Mouse (Mus musculus) testis, adult 2 months (tissue): ENCODE data around the gene Dgkq. TPM values are rescaled to one million over a fixed set of nuclear protein-coding genes. Genes with fewer than 3 reads are reported as not detected.

Experiments
- H3K27ac ChIP-seq: fragments of 200-500 bp; 2 replicates; pipeline ENCODE4 v1.5.1; 2012; ENCODE audit warnings: low read depth, low read length; ENCODE audit not compliant: control insufficient read depth, insufficient read depth
- H3K27me3 ChIP-seq: fragments of 200-500 bp; 2 replicates; pipeline ENCODE4 v1.6.1; 2012; ENCODE audit warnings: mild to moderate bottlenecking, low read length, moderate library complexity; ENCODE audit not compliant: control insufficient read depth, insufficient read depth
- H3K36me3 ChIP-seq: fragments of 200-500 bp; 2 replicates; pipeline ENCODE4 v1.6.1; 2012; ENCODE audit warnings: mild to moderate bottlenecking, low read length; ENCODE audit not compliant: control insufficient read depth, insufficient read depth
- H3K4me1 ChIP-seq: fragments of 200-500 bp; 2 replicates; pipeline ENCODE4 v1.6.1; 2012; ENCODE audit warnings: low read length; ENCODE audit not compliant: control insufficient read depth, insufficient read depth
- H3K4me3 ChIP-seq: fragments of 200-500 bp; 2 replicates; pipeline ENCODE4 v1.5.1; 2012; ENCODE audit warnings: low read depth, mild to moderate bottlenecking, low read length, moderate library complexity, mixed read lengths; ENCODE audit not compliant: control insufficient read depth
- CTCF ChIP-seq: fragments of 200-500 bp; IDR thresholded peaks from 2 replicates; pipeline ENCODE4 v1.5.1; 2012; ENCODE audit warnings: low read depth, mild to moderate bottlenecking, inconsistent platforms, low read length, moderate library complexity; ENCODE audit not compliant: control insufficient read depth, insufficient read depth, insufficient replicate concordance
- POLR2A ChIP-seq: fragments of 200-500 bp; IDR thresholded peaks from 2 replicates; pipeline ENCODE4 v1.6.1; 2012; ENCODE audit warnings: low read depth, mild to moderate bottlenecking, inconsistent platforms, low read length, moderate library complexity; ENCODE audit not compliant: control insufficient read depth
- polyA plus RNA-seq: library from polyadenylated mRNA; depleted of rRNA; stranded (reverse); fragments of >200 nt; gene quantifications from 2 replicates; pipeline ENCODE4 v1.2.3, GENCODE M21; 2012

The Dgkq gene
- polyA plus RNA-seq, 1 experiment: 4.7 TPM

DNA sequence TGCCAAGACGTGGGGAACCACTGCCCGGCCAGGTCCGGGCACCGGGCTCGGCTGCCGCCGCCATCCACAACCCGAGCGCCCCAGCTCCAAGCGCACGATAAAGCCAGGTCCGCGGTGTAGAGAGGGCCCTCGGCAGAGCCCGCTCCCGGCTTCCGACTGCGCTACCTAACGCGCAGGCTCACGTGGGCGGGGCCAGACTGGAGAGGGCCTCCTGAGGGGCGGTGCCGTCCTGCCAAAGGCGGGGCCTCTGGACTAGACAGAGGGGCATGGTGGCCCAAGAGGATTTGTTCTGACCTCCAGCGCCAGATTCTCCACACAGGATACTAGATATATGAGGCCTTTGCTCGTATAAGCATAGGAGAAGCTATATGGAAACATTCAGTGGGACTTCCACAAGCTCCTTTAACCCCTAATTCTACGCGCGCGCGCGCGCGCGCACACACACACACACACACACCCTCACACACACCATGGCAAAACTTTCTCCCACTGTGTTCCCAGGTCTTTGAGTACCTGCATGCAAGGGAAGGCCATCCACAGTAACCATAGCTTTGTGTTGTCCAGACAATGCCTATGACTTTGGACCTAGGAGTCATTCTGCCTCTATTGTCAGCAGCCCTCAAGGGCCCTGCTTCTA lies 8.7 kb downstream of the Dgkq start:
- H3K4me1 ChIP-seq: peaks cover 8% of the 10 kb centered on the region
- TF ChIP-seq POLR2A (peak; percentile 63; the same call in 1 of the 2 replicates), CTCF (no peak)
- no peak overlapping the region for H3K27ac ChIP-seq
- H3K27me3 ChIP-seq: no peaks in the 10 kb centered on the region
- peak overlapping the region; percentile 76 for H3K4me3 ChIP-seq
- no peaks in the 10 kb centered on the region for H3K36me3 ChIP-seq

DNA sequence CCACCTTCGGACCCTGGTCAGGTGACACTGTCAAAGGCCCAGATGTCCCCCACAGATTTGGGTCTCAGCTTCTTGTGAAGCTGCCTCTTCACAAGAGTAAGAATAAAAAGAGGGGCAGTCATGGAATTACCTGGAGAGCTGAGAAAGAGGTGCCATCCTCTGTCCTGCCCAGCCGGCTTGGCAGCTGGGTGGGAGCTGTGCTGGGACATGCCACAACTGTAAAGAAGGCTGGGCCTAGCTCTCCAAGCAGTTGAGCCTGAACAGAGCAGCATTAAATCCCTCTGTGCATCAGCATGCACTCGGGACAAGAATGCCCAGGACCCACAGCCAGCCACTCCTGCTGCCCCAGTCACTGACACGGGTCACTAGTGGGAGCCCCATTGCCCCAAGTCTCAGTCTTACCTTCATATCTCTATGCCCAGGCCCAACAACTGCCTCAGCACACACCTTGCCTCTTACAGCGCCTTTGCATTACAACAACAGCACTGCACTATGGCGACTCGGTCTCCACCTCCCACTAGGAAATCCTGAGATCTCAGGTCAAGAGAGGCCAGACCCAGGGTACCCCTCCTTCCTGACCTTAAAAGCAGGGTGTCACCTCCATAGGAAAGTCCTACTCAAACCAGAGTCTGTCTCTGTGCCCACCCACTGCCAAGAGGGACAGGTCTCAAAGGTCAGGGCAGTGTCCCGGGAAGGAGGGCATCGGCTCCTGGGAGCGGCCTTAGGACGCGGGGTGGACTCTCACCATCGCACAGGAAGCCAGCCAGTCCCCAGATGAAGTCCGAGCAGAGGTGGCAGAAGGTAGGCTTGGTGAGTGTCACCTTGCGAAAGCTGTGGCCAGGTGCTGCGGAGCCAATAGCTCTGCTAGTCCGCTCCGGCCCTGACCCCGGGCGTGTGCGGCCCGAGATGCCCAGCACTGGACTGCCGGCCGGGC lies 9.5 kb downstream of the Dgkq start, which contains the start of gene Idua:
Gene Idua (plus strand): TSS at position 634 of the 934 bp plus-strand sequence.
- Histone ChIP-seq H3K27me3 (no peaks in the 10 kb centered on the region), H3K4me3 (peak within 1 kb of the TSS; percentile 76), H3K27ac (no peak within 1 kb of the TSS), H3K36me3 (no peaks in the 10 kb centered on the region), H3K4me1 (peaks cover 8% of the 10 kb centered on the region)
- TF ChIP-seq POLR2A: no peak
- no peak for TF ChIP-seq CTCF

DNA sequence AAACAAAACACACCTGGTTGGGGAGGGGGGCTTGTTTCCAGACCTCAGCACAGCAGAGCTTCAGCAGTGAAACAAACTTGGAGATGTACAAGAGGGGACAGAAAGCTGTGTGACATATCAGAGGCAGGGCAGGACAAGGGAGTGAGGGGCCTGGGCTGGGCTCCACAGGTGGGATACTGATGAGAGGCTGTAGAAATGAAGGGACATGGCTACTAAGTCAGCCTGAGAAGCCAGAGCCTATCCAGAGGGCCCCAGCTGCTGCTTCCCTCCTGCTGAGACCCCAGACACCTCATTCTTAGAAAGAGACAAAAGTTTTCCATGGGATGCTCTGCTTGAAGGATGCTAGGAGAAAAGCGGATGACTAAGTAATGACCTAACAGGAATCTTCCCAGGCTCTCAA lies 10.9 kb downstream of the Dgkq start:
- Histone ChIP-seq H3K27me3 (no peaks in the 10 kb centered on the region), H3K27ac (no peak overlapping the region), H3K4me1 (peaks cover 8% of the 10 kb centered on the region), H3K4me3 (no peak overlapping the region), H3K36me3 (no peaks in the 10 kb centered on the region)
- TF ChIP-seq POLR2A (no peak), CTCF (no peak)

DNA sequence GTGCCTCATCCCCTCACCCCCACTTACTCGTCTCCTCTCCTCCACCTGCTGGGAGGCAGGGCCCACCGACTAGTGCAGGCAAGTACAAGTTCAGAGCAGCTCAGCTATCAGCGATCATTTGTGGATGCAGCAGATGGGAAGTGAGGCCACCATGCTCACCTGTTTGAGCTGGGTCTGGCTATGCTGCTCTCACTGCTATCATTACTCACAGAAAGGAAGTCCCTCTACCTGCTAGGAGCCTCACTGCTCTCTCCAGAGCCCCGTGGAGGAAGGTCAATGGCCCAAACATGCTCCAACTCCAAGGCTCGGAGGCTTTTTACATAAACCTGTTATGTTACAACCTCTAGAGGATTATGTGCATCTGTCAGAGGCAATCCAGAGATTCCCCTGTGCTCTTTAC lies 12.1 kb downstream of the Dgkq start:
- Histone ChIP-seq H3K4me3 (no peak overlapping the region), H3K27me3 (no peaks in the 10 kb centered on the region), H3K4me1 (peaks cover 8% of the 10 kb centered on the region), H3K36me3 (no peaks in the 10 kb centered on the region), H3K27ac (no peak overlapping the region)
- TF ChIP-seq POLR2A: no peak
- TF ChIP-seq CTCF: no peak

DNA sequence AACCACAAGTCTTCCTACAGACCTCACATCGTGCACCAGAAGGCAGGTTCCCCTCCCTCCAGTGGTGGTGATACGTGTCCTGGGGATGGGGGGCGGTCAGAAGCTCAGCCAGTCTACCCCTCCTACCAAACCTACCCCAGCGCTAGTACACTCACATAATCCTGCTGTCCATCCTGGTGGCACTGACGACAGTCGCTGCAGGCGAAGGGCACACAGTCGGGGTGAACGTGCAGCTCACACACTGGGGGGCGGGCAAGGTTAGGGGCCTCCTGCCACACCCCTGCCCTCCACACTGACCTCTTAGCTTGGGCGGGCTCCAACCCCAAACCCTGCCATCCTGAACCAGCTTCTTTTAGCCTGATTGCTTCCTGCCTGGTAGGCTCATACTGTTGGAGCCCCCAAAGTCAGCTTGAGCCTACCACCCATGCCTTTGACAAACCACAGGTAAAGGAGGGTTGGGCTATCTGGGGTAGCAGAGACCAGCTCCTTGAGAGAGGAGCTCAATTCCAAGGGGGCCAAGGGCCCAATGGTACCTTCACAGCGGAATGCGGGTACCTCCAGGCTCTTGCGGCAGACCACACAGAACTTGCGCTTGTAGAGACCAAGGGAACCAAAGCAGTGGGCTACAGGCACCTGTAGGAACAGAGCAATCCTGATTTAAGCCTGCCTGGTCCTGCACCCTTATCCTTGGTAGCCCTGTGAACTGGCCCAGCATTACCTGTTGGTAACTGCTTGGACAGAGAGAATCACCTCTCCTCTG lies 13.4 kb downstream of the Dgkq start:
- TF ChIP-seq CTCF (no peak), POLR2A (no peak)
- peaks cover 8% of the 10 kb centered on the region for H3K4me1 ChIP-seq
- H3K4me3 ChIP-seq: no peak overlapping the region
- no peak overlapping the region for H3K27ac ChIP-seq
- H3K36me3 ChIP-seq: no peaks in the 10 kb centered on the region
- H3K27me3 ChIP-seq: no peaks in the 10 kb centered on the region

DNA sequence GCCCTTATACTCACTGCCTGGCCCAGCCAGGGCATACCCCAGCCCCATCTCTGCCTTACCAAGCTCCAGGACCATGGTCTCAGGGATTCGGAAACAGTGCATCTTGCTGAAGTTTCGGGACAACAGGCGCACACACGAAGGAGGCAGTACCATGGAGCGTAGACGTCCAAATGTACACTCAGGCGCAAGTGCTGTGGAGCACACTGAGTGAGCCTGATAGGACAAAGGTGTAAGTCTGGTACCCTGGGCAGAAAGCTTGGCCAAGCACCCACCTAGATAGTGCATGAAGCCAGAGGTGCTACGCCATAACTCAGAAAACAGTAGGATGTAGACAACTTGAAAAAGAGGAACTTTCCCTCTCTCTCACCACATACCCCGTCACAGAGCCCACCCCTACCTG lies 14.1 kb downstream of the Dgkq start:
- TF ChIP-seq CTCF: no peak
- TF ChIP-seq POLR2A: no peak
- Histone ChIP-seq H3K4me3 (no peak overlapping the region), H3K27ac (no peak overlapping the region), H3K27me3 (no peaks in the 10 kb centered on the region), H3K36me3 (no peaks in the 10 kb centered on the region), H3K4me1 (peaks cover 4% of the 10 kb centered on the region)
